Mouse (Mus musculus): Measurements from ENCODE around the gene Nkiras2.
"Not testable (repeated sequence)": the region's sequence is repeated elsewhere in the genome, so short reads cannot be mapped to it uniquely, and the experiment has no call there.

The Nkiras2 gene

DNA sequence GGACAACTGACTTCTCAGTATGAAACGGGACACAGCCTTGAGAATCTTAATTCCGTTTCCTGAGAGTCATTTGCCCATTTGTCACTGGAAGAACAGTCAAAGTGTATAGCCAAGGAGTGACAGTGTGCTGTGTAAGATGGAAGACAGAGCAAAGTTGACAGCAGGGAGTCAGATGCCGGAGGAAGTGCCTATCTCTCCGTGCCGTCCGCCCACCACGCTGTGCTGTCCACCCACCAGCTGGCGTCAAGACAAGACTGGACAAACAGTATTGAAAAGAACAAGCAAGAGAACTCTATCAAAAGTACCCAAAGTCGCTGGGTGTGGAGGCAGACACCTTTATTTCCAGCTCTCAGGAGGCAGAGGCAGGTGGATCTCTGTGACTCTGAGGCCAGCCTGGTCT is 15.9 kb upstream of the Nkiras2 start:
- DNase-seq = no peak

GRCm38 (mm10) chr11:100603813-100604212 is 15.2 kb upstream of the Nkiras2 start:
- DNase-seq = no peak

DNA sequence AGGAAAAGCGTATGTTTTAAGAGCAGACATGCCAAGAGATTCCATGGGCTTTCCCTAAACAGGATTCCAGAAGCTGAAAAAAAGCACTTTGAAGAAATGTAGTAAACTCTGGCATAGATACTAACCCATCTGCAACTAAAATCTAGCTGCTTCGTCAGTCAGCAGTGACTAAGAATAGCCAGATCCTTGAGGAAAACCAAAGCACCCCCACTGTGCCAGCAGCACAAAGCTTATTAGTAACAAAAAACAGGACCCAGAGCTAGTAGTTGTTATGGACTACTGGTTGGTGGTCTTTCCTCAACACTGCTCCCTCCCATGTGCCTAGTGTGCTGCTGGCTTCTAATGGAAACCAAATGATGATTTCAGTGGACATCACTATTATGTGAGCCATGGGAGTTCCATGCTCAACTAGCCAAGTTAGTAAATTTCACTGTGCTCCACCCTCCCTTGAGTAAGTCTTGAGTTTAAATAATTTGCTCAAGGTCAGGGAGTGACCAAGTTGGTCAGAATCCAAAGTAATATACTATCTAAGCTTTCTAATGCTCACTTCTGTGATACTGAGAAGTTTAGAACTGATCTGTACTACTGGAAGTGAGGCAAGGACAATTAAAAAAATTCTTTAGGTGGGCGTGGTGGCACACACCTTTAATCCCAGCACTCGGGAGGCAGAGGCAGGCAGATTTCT is 14.6 kb upstream of the Nkiras2 start:
- no peak for DNase-seq

- DNase-seq = no peak
Measured at GRCm38 (mm10) chr11:100605451-100605850, 13.6 kb upstream of the Nkiras2 start.

DNA sequence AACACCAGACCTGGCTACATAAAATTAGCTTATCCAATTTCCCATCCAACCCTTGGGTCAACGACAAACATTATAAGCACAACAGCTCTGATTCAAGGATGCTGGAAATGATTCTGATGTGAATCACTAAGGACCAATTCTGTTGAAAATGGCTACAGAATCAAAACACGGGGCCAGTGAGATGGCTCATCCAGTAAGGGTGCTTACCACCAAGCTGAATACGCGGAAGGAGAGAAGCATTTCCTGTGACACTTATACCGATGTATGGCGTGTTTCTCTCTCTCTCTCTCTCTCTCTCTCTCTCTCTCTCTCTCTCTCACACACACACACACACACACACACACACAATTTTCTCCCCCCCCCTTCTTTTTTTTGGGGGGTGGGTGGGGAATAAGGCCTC is 11.9 kb upstream of the Nkiras2 start:
- DNase-seq = no peak

DNA sequence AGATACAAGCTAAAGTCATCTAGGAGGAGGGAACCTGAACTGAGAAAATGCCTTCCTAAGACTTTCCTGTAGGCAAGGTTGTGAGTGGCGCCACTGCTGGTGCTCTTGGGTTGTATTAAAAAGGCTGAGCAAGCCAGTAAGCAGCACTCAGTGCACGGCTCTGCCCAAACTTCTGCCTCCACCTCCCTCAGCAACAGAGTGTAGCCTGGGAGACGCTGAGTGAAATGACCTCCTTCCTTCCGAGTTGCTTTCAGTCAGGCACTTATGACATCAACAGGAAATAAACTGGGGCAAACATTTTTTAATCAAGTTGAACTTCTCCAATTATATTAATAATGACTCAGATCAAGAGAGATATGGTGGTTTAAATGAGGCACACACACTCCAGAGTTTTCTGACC is 10.2 kb upstream of the Nkiras2 start:
- DNase-seq = no peak

DNA sequence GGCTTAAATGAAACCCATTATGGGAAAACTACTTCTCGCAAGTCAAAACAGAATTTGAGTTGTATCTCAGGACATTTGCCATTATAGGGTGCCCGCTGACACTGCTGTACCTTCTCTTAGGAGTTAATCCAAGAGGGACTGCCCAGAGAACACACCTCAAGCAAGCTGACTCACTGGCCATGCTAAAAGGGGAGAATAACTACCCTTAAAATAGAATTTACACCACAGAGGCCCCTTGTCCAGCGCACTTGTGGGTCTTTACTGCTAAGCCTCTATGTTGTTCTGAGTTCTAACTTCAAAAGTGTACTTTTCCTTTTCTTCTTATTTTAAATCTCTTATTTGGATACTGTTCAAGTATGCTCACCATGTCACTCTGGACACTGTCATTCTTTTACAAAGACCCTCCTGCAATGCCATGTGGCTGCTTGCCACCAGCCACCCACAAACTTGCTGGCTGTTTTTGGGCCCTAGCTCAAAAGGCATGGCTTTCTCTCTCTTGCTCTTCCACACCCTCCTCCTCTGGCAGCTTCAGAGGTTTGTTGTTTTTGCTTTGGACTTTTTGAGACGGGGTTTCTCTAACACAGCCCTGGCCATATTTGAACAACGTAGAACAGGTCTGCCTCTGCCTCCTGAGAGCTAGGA is 9.6 kb upstream of the Nkiras2 start:
- no peak for DNase-seq

- no peak for DNase-seq
Measured at GRCm38 (mm10) chr11:100609997-100610680, 8.9 kb upstream of the Nkiras2 start.

- DNase-seq = no peak
Measured at GRCm38 (mm10) chr11:100611627-100612026, 7.4 kb upstream of the Nkiras2 start.

DNA sequence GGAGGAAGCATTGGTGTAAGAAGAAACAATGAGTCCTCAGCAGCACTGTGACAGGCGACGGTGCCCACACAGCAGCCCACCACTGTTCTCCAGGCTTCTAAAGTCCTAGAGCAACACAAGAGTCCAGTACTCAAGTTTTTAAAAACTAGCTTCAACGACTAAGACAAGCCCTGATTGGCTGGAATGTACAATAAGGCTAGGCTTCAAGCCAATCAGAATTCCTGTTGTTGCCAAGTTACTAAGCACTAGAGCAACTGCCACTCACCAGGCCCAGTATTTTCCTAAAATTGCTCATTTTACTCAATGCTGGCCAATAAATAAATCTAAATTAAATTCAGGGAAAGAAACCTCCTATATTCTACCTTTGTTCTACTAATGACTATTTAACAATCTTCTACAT is 5.8 kb upstream of the Nkiras2 start:
- DNase-seq = no peak

GRCm38 (mm10) chr11:100616332-100616731 is 2.7 kb upstream of the Nkiras2 start:
- DNase-seq = no peak

- DNase-seq = not testable (repeated sequence)
Measured at GRCm38 (mm10) chr11:100616836-100617235, 2.2 kb upstream of the Nkiras2 start.

DNA sequence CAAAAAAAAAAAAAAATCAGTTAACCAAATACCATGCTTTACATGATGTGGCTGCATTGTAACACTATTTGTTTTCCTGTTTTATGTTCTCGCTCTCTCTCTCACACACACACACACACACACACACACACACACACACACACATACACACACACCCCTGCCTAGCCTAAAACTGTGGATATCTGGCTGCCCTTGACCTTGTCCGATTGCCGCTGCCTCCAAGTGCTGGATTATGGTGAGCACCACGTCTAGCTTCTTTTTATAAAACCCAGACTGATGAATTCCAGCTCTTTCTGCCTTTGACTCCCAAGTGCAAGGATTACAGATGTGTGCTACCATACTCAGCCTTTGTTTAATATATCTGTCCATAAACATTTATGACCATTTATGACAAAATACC is 1.6 kb upstream of the Nkiras2 start:
- DNase-seq = no peak

DNA sequence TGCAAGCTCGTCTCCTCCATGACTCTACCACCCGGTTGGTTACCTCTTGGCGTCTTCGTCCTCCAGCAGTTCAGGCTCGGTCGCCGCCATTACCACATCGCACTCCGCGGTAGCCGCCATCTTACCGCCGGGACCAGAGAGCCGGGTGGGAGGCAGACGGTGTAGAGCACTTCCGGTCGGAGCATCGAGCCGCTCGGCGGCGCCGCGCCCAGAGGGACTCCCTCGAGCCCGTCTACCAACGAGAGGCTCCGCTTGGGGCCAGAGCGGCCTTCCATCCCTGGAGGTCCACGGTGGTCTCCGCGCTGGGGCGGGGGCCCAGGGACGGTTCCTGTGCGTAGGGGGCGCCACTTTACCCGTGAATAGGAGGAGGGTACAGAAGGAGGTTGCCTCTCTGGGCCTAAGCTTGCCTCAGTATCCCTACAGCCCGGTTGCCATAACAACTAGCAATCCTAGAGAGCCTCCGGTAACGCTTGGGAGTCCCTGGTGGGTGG is 486 bp downstream of the Nkiras2 start:
- peak; percentile 93 for DNase-seq

DNA sequence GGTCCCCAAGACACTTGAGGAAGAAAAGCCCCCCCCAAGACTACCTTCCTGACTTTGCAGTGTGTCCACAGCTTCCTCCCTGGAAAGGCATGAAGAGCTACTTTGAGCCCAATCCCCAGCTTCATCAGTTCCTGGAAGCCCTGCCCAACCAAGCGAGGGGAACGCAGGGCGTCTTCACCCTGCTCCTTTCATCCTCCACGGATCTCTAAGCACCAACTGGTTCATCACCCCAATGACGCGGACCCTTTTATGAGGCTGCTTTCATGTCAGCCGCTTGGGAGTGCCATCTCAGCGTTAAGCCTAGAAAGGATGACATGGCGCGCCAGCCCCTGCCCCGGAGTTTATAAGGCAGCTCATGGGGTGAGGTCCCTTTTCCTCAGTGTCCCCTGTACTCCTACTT is 938 bp downstream of the Nkiras2 start, which contains the start of gene Dnajc7:
Gene Dnajc7 (minus strand): TSS at position 187 of the 400 bp plus-strand sequence.
- DNase-seq = no peak

DNA sequence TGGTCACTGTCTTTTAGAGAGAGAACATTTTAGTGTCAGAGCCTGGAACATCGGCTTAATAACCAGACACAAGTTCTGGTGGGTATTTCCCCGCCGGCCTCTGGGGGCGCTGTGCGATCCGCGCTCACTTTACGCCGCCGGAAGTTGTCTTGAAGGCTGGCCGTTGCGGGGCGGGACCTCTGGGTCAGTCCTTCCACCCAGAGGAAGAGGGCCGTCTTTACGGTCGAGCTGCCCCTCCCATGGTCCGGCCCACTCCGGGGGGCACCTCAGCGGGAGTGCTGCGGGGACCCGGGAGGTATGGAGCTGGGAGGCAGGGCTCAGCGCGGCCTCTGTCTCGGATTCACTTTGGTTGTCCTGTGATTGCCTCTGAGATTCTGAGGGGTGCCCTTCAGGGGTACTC is 3.7 kb downstream of the Nkiras2 start:
- DNase-seq = peak; percentile 93

DNA sequence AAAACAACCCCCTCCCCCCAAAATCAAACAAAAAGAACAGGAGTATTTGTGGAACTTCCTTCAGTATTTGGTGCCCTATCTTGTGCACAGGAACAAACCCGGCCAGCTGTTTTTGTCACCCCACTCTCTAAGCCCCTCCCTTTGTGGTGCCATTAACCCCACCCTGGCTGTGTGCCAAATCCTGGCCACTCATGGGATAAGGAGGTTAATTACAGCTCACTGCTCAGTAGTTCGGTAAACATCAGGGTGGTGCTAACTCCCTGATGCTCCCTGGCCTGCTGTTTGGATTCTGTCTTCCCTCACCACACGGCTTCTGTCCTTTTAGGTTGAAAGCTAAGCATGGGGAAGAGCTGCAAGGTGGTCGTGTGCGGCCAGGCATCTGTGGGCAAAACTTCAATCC is 4.8 kb downstream of the Nkiras2 start:
- DNase-seq = no peak

DNA sequence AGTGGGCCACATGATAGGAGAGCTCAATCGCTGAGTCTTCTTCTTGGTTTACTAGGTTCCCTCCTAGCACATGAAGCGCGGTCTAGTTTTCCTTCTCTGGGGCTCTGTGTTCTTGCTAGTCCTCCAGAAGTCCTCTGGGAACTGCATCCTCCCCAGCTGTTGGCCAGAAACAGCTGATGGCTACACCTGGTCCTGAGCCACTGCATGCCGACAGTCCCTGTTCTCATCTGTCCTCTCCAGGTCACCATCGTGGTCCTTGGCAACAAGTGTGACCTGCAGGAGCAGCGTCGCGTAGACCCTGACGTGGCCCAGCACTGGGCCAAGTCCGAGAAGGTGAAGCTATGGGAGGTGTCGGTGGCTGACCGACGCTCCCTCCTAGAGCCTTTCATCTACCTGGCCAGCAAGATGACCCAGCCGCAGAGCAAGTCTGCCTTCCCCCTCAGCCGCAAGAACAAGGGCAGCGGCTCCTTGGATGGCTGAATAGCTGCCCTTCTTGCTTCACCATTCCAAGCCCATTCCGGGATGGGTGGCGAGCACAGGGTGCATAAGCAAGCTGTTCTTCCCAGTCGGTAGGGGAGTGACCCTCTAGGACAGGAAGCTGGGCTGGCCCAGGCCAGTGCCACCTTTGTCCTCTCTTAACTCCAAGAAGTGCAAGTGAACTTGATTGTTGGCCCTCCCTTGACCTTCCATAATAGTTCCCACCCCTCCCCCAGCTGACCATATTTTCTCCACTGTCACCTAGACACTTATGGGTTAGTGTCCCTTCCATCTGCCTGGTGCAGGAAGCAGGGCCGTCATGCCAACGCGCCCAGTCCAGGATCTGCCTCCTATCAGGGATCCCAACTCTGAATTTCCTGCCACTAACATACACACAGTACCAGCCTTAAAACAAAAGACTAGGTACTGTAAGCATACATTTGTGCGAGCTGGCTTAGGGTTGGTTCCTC is 7.0 kb downstream of the Nkiras2 start:
- no peak for DNase-seq

DNA sequence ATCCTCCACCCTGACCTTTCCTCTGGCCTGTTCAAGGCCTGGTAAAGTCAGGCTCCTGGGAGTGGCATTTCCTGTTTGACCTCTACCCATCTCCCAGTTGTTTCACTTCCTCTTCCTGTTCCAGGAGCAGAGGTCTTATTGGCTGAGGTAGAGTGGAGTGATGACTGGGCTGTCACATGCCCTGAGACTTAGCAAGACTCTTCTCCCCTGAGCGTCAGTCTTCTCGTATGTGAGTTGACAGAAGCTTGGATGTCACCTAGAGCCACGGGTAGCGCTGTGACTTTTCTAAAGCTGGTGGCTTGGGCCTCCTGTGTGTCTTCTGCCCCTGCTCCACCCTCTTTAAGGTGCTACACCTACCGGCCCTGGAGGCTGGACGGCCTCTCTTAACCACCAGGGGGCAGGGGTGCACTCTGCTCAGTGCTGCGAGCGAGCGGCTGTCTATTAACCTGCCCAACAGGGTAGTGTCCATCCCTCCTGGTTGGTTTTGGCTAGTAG is 7.7 kb downstream of the Nkiras2 start:
- DNase-seq = peak; percentile 45

DNA sequence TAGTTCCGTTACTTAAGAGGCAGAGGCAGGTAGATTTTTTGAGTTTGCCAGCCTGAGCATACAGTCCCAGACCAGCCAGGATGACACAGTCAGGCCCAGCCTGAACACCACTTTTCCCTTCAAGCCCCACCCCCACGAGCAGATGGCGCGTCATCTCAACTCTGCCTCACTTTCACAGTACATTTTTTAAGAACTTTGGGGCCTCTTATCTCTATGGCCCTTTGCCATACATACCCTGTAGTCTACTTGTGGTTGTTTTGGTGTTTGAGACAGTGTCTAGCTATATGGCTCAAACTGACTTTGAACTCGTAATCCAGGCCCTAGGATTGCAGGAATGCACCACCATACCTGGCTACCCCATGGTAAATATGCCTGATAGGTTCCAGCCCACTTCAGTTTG is 9.0 kb downstream of the Nkiras2 start:
- no peak for DNase-seq

GRCm38 (mm10) chr11:100628862-100629352 is 9.9 kb downstream of the Nkiras2 start:
- no peak for DNase-seq

DNA sequence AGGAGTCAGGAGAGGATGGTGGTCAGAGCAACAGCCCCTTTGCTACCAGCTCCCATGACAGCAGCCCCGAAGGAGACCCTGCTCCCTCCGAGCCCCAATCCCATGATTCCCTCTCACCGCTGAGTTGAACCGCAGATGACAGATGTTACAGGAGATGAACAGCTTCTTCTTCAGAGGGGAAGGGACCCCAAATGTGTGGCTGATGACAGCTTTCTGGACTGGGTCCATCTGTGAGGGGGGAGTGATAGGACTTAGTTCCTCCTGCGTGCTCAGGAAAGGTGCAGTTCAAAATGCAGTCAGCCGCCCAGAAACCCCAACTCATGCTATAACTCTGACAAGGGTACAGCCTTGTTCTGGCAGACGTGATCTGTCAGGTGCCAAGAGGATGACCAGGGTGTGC is 15.5 kb downstream of the Nkiras2 start:
- DNase-seq = no peak
